Mouse (Mus musculus): ENCODE measurements around the gene Abl1. TPM values are rescaled to one million over a fixed set of nuclear protein-coding genes. Genes with fewer than 3 reads are reported as not detected.

The Abl1 gene
- total RNA-seq, 2 experiments from 2014 or later: 61.8 to 69.2 TPM

- DNase-seq: peak; percentile 64 to 68
These were observed 4.5 kb upstream of the Abl1 start for GRCm38 (mm10) chr2:31683666-31684065.

GRCm38 (mm10) chr2:31689045-31689444 lies 869 bp downstream of the Abl1 start:
- DNase-seq: peak in 1 of 2 experiments; percentile 30

GRCm38 (mm10) chr2:31690063-31690462 lies 1.9 kb downstream of the Abl1 start:
- no peak for DNase-seq

DNA sequence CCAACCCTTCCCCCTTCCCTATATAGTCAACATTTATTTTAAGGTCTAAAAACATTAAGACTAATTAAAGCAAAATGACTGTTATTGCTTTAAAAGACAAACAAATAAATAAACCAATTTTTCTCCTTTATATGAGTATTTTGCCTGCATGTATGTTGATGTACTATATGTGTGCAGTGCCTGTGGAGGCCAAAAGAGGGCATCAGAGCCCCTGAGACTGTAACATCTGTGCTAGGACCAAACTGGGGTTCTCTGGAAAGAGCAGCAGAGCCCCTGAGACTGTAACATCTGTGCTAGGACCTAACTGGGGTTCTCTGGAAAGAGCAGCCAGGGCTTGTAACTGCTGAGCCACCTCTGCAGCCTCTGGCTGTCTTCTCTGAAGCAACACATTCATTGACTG lies 10.0 kb downstream of the Abl1 start:
- DNase-seq: no peak

DNA sequence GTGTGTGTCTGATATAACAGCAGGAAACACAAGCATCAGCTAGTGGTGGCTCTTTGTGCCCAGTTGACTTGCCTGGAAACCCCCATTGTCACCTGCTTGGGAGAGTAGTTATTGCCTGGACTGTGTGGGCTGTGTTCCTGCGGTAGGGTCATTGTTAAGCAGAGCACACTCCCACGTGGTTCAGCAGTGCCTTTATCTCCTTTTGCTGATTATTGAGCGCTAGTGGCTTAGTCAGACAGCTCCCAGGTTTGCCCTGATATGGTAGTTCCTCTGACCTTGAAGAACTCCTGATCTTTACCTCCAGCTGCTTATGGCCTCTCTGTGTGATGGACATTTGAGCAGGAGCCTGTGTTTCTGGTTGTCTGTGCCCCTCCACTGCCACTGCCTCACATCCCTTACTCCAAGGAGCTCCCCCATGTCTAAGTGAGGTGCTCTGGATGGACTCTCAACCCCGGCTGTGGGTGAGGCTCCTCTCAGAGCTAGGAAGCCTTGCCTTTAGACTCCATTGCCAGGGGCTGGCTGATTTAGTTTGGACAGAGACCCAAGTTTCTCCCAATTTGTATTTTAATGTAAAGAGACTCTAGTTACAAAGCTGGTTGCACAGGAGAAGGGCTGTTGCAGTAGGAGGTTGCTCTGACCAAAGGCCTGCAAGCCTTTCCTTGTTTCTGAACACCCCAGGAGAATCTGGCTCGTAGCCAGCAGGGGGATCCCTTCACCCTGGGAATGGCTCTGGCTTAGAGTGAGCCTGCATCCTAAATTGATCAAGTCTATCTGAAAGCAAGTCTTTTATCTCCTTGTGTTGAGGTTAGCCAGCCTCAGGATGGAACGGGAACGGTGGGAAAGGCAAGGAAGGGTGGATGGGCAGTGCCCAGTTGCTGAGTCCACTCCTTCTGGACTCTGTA lies 12.6 kb downstream of the Abl1 start:
- no peak for DNase-seq

DNA sequence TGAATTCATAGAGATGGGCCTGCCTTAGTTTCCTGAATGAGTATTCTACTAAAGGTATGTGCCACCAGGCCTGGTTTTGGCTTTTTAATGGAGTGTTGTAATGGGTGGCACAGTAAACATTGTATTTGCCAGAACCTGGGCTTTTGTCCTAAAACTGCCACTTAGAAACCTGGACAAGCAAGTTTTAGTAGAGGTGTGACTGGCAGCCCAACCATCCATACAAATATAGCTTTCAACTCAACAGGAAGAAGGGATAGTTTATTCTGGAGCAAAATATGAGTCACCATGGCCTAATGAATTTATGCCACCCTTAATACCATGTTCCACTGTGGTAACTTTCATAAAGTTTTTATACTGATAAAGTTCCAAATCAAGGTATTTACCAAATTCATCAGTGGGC lies 15.1 kb downstream of the Abl1 start:
- no peak for DNase-seq

DNA sequence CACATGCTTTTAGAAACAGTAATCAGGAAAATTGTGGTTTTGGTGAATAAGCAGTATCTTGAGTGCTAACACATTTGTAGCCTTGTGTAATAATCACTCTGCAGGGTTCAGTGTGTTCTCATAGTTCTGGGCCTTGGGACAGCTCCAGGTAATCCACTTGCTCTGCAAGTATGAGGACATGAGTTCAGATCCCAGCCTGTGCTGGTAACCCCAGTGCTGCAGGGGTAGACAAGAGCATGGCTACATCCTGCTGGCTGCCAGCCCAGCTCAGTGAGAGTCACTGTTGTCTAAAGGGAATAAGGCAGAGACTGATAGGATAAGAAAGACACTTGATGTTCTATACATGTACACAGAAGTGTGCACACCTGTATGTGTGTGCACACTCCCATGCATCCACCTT lies 17.7 kb downstream of the Abl1 start:
- no peak for DNase-seq

- DNase-seq: no peak
These were observed 18.4 kb downstream of the Abl1 start for GRCm38 (mm10) chr2:31706531-31706930.

DNA sequence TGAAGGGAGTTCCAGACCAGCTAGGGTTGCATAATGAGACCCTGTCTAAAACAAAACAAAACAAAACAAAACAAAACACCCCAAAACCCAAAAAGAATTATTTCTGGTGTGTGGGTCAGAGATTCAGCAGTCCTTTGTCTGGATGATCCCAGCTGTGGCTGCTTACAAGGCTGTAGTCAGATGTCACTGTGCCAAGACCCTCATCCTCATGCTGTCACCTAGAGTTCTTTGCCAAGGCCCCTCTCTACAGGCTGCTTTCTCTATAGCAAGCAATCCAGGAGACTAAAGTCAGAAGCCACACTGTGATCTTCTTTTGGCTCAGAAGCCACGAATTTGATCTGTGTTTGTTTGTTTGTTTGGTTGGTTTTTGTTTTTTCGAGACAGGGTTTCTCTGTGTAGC lies 24.5 kb downstream of the Abl1 start:
- DNase-seq: no peak

DNA sequence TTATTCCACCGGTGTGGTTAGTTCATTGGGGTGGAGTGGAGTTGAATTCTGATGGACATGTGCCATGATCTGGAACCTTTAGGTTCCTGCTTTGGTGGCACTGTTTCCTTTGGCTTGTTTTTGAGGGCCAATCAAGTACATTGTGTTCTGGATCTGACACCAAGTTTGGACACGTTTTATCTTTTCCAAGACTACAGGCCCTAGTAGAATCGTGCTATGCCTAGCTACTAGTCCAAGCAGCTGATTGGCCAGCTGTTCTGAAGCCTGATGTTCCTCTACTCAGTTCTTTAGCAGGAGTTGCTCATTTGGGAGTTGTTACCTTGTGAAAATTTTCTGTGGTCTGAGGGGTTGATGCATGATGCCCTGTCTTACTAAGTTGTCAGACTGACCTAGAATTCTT lies 25.6 kb downstream of the Abl1 start:
- DNase-seq: no peak

GRCm38 (mm10) chr2:31714780-31715179 lies 26.6 kb downstream of the Abl1 start:
- peak in 1 of 2 experiments; percentile 39 for DNase-seq

GRCm38 (mm10) chr2:31715985-31716384 lies 27.8 kb downstream of the Abl1 start:
- DNase-seq: no peak

- DNase-seq: no peak
These were observed 31.2 kb downstream of the Abl1 start for GRCm38 (mm10) chr2:31719202-31719880.

GRCm38 (mm10) chr2:31719944-31720343 lies 31.8 kb downstream of the Abl1 start:
- no peak for DNase-seq

DNA sequence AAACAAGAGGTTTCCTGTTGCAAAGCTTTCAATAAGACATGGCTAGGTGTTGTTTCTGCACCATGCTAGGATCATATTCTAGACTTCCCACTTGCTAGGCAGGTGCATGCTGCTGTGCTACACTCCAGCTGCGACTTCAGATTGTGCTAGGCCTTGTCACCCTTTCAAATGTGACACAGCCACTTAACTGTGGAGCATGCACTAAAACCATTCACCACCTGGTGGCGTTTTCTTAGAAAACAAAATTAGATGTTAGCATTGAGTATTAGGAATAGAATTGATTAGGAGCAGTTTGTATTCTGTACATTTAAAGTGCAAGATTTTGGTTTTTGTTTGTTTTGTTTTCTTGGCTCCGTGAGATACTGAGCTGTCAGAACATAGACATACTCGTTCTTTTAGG lies 32.6 kb downstream of the Abl1 start:
- DNase-seq: peak in 1 of 2 experiments; percentile 21

GRCm38 (mm10) chr2:31724730-31725490 lies 36.7 kb downstream of the Abl1 start:
- no peak for DNase-seq

DNA sequence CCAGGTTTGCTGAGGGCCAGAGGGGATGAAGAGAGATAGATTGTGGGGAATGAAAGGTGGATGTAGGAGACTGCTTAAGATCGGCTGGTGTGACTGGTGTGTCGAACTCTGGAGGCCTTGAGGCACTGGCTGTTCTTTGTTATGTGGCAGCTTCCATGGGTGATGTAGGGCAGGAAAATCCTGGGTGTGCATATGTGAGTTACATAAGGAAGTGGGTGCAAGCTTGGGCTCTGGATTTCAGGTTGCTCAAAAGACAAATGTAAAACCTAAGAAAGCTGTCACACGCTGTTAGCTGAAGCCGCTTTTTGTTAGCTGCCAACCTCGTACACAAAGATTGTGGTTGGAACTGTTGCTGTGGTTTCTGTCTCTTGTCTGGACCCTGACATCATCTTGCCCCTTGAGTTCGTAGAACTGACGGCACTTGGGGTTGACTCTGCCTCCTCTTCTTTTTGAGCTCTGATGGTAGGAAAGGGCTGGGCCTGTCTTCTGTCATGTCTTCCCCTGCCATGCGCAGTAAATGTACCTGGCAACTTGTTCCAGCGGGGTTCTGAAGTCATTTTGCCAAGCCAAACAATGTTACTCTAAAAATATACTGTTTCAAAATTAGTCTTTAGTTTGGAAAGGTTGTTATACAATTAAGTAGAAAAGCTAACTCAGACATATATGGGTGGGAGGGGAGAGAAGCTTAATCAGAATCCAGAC lies 39.6 kb downstream of the Abl1 start:
- DNase-seq: no peak

GRCm38 (mm10) chr2:31730640-31731039 lies 42.5 kb downstream of the Abl1 start:
- DNase-seq: no peak

GRCm38 (mm10) chr2:31732497-31732896 lies 44.3 kb downstream of the Abl1 start:
- DNase-seq: no peak

GRCm38 (mm10) chr2:31733558-31733957 lies 45.4 kb downstream of the Abl1 start:
- DNase-seq: peak in 1 of 2 experiments; percentile 23

DNA sequence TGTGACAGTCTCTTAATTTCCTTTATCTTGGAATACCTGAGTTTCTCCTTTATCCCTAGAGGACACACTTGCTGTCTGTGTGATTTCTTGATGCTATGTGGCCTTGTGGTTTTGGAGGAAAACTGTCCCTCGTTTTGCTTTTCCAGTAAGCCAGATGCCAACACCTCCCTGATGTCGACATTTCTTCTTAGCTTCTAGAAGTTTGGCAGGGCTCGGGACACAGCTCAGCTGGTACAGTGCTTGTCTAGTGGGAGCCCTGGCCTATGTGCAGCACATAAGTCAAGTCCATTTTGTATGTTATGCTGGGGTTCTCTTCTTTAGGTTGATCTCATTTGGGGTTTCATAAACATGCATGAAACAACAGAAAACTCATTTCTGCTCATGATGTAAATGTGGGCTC lies 50.9 kb downstream of the Abl1 start:
- DNase-seq: no peak

GRCm38 (mm10) chr2:31741728-31742127 lies 53.6 kb downstream of the Abl1 start:
- no peak for DNase-seq

Measured in adrenal gland, postnatal 36 days (tissue).